Mouse (Mus musculus): Measurements from ENCODE around the gene Gmds.

DNA sequence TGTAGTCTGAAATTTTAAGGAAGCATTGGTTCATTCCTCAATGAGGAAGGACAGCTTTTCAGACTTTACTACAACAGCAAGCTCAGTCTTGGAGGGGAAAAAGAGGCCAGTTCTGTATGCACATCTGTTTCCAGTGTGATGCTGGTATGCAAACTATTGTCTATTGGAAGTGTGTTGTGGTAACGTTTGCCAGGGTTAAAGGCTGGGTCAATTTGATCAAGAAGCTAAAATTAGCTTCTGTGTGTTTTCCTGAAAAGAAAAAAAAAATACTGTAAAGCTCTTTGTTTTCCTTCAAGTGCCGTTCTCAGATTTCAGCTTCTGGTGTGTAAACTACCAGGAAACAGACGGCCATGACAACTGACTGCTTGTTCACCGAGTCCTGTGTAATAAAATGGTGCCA is 329.7 kb downstream of the Gmds start:
- TF ChIP-seq CTCF (IDR thresholded peaks at IDR 0.05; ENCODE audit: extremely low read depth, insufficient read depth, low read length) (no peak), POLR2A (IDR thresholded peaks at IDR 0.05; ENCODE audit: extremely low read depth, insufficient read depth, low read length) (no peak)
